Mouse (Mus musculus): ENCODE data around the gene Frrs1l.

Gene Frrs1l

GRCm38 (mm10) chr4:56965586-56966179 is 24.5 kb downstream of the Frrs1l start:
- no peak for DNase-seq

- DNase-seq: no peak
Measured at GRCm38 (mm10) chr4:56963687-56964086, 26.5 kb downstream of the Frrs1l start.

- DNase-seq: no peak
Measured at GRCm38 (mm10) chr4:56961320-56961925, 28.8 kb downstream of the Frrs1l start.

- DNase-seq: no peak
Measured at GRCm38 (mm10) chr4:56957518-56957917, 32.7 kb downstream of the Frrs1l start.

GRCm38 (mm10) chr4:56953235-56953634 is 37.0 kb downstream of the Frrs1l start:
- DNase-seq: no peak

- DNase-seq: no peak
Measured at GRCm38 (mm10) chr4:56951701-56952100, 38.5 kb downstream of the Frrs1l start.

GRCm38 (mm10) chr4:56949494-56949893 is 40.7 kb downstream of the Frrs1l start:
- DNase-seq: peak; percentile 22 to 25

- peak; percentile 93 to 94 for DNase-seq
Measured at GRCm38 (mm10) chr4:56946641-56947640, 43.2 kb downstream of the Frrs1l start, which contains the start of gene Tmem245. TSS of gene Tmem245 (minus strand) at chr4:56947437.

- no peak for DNase-seq
Measured at GRCm38 (mm10) chr4:56946180-56946579, 44.0 kb downstream of the Frrs1l start.

GRCm38 (mm10) chr4:56944286-56944685 is 45.9 kb downstream of the Frrs1l start:
- DNase-seq: no peak

- DNase-seq: no peak
Measured at GRCm38 (mm10) chr4:56943258-56943657, 46.9 kb downstream of the Frrs1l start.

- no peak for DNase-seq
Measured at GRCm38 (mm10) chr4:56942567-56942966, 47.6 kb downstream of the Frrs1l start.

GRCm38 (mm10) chr4:56941481-56941880 is 48.7 kb downstream of the Frrs1l start:
- no peak for DNase-seq

GRCm38 (mm10) chr4:56937136-56937535 is 53.1 kb downstream of the Frrs1l start:
- no peak for DNase-seq

GRCm38 (mm10) chr4:56935327-56935726 is 54.9 kb downstream of the Frrs1l start:
- no peak for DNase-seq

GRCm38 (mm10) chr4:56933154-56933553 is 57.0 kb downstream of the Frrs1l start:
- no peak for DNase-seq

- no peak for DNase-seq
Measured at GRCm38 (mm10) chr4:56932096-56932495, 58.1 kb downstream of the Frrs1l start.

- DNase-seq: no peak
Measured at GRCm38 (mm10) chr4:56930312-56930711, 59.9 kb downstream of the Frrs1l start.

- no peak for DNase-seq
Measured at GRCm38 (mm10) chr4:56926971-56927370, 63.2 kb downstream of the Frrs1l start.

- DNase-seq: no peak
Measured at GRCm38 (mm10) chr4:56922229-56922628, 68.0 kb downstream of the Frrs1l start.

- peak; percentile 41 to 52 for DNase-seq
Measured at GRCm38 (mm10) chr4:56915732-56916325, 74.4 kb downstream of the Frrs1l start.

GRCm38 (mm10) chr4:56914761-56915160 is 75.4 kb downstream of the Frrs1l start:
- DNase-seq: no peak

GRCm38 (mm10) chr4:56914338-56914737 is 75.9 kb downstream of the Frrs1l start:
- DNase-seq: no peak

Data from B cell, adult 2 months (primary cell).